Mouse (Mus musculus) embryonic fibroblast, embryonic 13.5 days (primary cell): ENCODE measurements around the gene Lrrc4b.

ENCODE experiments used
- CTCF ChIP-seq: IDR thresholded peaks from 2 replicates; pipeline ENCODE4 v1.5.1; 2011; ENCODE audit warnings: mild to moderate bottlenecking, control low read depth, low read length, moderate library complexity, borderline replicate concordance; ENCODE audit not compliant: insufficient read depth
- POLR2A ChIP-seq: IDR thresholded peaks from 2 replicates; pipeline ENCODE4 v1.6.1; 2011; ENCODE audit warnings: low read depth, mild to moderate bottlenecking, control low read depth, low read length, moderate library complexity

DNA sequence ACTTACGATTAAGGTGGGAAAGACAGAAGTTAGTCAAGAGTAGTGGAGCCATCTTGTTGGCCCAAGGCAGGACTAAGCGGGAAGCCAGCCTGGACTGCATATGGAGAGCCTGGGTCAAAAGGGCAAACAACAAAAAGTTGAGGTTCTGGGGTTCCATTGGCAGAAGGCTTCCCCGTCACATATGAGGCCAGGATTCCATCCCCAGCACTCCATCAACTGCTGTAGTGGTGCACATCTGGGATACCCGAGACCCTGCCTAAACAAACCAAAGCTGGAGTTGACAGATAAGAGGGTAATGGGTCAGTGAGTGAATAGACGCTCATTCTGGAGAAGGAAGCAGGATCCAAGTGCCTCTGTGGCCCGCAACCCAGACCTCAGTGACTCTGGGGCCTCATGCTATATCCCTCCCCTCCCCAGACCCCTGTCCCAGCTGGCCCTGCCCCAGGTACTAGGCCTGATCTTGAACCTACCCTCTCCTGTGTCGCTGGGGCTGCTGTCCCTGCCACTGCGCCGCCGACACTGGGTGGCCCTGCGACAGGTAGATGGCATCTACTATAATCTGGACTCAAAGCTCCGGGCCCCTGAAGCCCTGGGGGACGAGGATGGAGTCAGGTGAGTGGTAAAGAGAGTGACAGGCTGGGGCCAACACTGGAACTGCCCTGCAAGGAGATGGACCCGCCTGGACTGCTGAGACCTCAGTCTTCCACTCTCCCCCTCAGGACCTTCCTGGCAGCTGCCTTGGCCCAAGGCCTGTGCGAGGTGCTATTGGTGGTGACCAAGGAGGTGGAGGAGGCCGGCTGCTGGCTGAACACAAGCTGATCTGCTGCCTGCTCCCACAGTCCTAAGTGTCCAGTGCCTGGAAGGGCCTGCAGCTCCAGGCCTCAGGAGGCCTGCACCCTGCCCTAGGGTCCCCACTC, 42.1 kb downstream of the Lrrc4b start:
- no peak for TF ChIP-seq CTCF
- TF ChIP-seq POLR2A: no peak; the same call in 1 of the 2 replicates
